Mouse (Mus musculus) neural tube, embryonic 12.5 days (tissue): ENCODE results near the gene Rwdd1. TPM values are rescaled to one million over a fixed set of nuclear protein-coding genes. Genes with fewer than 3 reads are reported as not detected.
"Not testable (repeated sequence)": the region's sequence is repeated elsewhere in the genome, so short reads cannot be mapped to it uniquely, and the experiment has no call there.

Source experiments
- ATAC-seq: fragments of 200-750 bp; cut with Nextera tagmentation; 2 replicates; pipeline ENCODE4 v1.8.0; 2017; ENCODE audit warnings: low read depth, mild to moderate bottlenecking, moderate TSS enrichment, moderate library complexity; ENCODE audit not compliant: low FRiP score
- H3K27ac ChIP-seq: fragments of 300-500 bp; sonication (generic); 2 replicates; pipeline ENCODE4 v1.5.1; 2016
- H3K27me3 ChIP-seq: fragments of 300-500 bp; sonication (generic); replicated peaks from 2 replicates; pipeline ENCODE4 v1.6.1; 2016; ENCODE audit warnings: mild to moderate bottlenecking
- H3K36me3 ChIP-seq: fragments of 300-500 bp; sonication (generic); 2 replicates; pipeline ENCODE4 v1.6.1; 2016; ENCODE audit warnings: mild to moderate bottlenecking
- H3K4me1 ChIP-seq: fragments of 300-500 bp; sonication (generic); 2 replicates; pipeline ENCODE4 v1.6.1; 2016
- H3K4me2 ChIP-seq: fragments of 300-500 bp; sonication (generic); replicated peaks from 2 replicates; pipeline ENCODE4 v1.6.1; 2016; ENCODE audit warnings: mild to moderate bottlenecking
- H3K4me3 ChIP-seq: fragments of 300-500 bp; sonication (generic); 2 replicates; pipeline ENCODE4 v1.5.1; 2016
- H3K9ac ChIP-seq: fragments of 300-500 bp; sonication (generic); 2 replicates; pipeline ENCODE4 v1.6.1; 2016; ENCODE audit warnings: mild to moderate bottlenecking
- H3K9me3 ChIP-seq: fragments of 300-500 bp; sonication (generic); 2 replicates; pipeline ENCODE4 v1.6.1; 2016; ENCODE audit warnings: mild to moderate bottlenecking
- WGBS: fragments of 180-500 bp; shearing (Covaris S2); methylation state at CpG from one replicate; pipeline ENCODE4 v1.1.7; 2016; 5-methylcytosine and 5-hydroxymethylcytosine counted together
- polyA plus RNA-seq: library from polyadenylated mRNA; unstranded; fragments of >200 nt; fragmentation: Nextera tagmentation; extraction: Ambion mirVana; gene quantifications from 2 replicates; pipeline ENCODE4 v1.2.1, GENCODE M21; 2016

The Rwdd1 gene
- polyA plus RNA-seq, 1 experiment from 2014 or later = 142 TPM

DNA sequence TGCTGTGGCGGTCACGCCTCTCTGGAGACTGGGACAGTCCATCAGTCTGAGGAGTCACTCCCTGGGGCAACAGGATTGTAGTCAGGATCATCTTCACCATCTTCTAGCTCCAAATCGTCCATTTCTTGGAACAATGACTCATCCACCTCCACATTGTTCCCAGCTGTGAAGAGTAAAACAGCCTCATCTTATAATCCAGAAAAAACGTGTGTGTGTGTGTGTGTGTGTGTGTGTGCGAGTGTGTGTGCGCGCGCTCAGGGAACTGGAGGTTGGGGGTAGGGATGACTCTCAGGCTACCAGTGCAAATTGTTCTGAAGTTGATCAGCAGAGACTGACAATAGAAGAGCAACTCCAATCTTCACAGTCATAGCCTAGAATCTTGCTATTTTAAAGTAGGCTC is 22.7 kb downstream of the Rwdd1 start:
- WGBS = 90% methylated on average over 6 of the region's 8 CpGs
- not testable (repeated sequence) for H3K9me3 ChIP-seq, H3K4me3 ChIP-seq, H3K4me1 ChIP-seq, H3K27ac ChIP-seq, H3K27me3 ChIP-seq, H3K4me2 ChIP-seq, H3K9ac ChIP-seq, ATAC-seq
- peaks cover 67% of the 10 kb centered on the region for H3K36me3 ChIP-seq

DNA sequence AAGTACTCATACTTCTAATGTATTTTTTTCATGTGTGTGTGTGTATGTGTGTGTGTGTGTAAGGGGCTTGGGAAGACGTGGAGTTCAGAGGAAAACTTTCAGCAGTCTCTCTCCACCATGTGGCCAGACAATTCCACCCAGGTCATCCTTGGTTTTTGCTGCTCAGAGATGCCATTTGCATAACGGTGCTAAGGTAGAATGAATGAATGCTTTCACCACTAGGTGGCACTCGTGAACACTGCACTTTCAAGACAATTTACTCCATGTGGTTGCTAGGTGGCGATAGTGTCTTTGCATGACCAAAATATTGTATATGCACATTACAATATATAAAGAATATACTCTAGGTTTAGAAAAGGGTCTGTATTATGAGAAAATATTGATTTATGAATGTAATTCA is 32.7 kb downstream of the Rwdd1 start:
- Histone ChIP-seq H3K4me2 (no peak overlapping the region), H3K36me3 (peaks cover 13% of the 10 kb centered on the region), H3K4me3 (no peak overlapping the region), H3K27me3 (no peaks in the 10 kb centered on the region), H3K9ac (no peak overlapping the region), H3K27ac (no peak overlapping the region), H3K4me1 (no peaks in the 10 kb centered on the region), H3K9me3 (no peaks in the 10 kb centered on the region)
- 28% methylated on average over 4 of the region's 4 CpGs for WGBS
- ATAC-seq = peak; percentile 53; the same call in 1 of the 2 replicates

DNA sequence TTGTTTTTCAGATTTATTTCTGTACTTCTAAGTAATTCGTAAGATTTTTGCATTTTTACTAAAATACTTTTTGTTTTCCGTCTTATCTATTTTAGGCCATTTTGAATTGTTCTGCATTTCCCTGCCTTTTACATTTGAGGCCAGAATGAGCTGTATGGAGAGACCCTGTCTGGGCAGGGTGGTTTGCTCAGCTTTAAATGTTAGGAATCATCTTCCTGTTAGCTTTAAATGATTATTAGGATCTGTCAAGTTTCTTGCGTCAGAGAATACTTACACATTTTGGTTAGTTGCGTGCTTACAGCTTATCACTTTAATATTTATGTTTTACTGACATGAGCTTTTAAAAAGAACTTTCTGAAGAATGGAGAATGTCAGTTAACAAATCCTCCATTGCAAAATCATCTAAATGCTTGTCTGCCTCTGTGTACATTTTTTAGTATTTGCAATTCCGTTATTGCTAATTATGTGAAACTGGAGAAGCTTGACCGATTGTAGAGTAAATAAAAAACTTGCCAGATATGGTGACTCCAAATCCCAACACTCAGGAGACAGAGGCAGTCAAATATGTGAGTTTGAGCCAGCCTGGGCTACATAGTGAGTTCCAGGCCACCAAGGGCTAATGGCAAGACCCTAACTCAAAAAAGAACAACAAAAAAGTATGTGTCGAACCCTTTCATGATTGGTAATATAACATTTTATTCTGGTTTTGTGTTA is 44.5 kb downstream of the Rwdd1 start:
- WGBS = 93% methylated on average over 7 of the region's 7 CpGs

DNA sequence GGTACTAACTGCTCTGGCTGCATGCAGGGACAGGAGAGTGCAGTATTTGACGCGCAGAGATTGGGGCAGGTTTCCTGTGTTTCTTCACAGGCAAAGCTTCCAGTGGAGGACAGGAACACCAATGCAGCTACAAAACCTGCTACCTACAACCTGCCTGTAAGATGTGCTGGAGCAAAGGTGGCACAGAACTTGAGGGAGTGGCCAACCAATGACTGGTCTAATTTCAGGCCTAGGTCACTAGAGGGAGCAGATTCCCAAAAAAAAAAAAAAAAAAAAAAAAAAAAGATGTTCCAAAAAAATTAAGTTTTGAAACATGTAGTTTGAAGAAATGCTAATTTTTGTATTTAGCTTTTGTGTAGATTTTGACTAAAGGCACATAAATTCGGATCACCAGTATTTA is 66.9 kb downstream of the Rwdd1 start:
- H3K9ac ChIP-seq = no peak overlapping the region
- 77% methylated on average over 3 of the region's 3 CpGs for WGBS

More for the DNA sequence above, 44.5 kb downstream of the Rwdd1 start:
- Histone ChIP-seq H3K9ac (no peak overlapping the region), H3K9me3 (no peaks in the 10 kb centered on the region), H3K4me3 (no peak overlapping the region), H3K27ac (no peak overlapping the region), H3K36me3 (no peaks in the 10 kb centered on the region), H3K4me1 (no peaks in the 10 kb centered on the region), H3K27me3 (no peaks in the 10 kb centered on the region), H3K4me2 (no peak overlapping the region)
- ATAC-seq = no peak

DNA sequence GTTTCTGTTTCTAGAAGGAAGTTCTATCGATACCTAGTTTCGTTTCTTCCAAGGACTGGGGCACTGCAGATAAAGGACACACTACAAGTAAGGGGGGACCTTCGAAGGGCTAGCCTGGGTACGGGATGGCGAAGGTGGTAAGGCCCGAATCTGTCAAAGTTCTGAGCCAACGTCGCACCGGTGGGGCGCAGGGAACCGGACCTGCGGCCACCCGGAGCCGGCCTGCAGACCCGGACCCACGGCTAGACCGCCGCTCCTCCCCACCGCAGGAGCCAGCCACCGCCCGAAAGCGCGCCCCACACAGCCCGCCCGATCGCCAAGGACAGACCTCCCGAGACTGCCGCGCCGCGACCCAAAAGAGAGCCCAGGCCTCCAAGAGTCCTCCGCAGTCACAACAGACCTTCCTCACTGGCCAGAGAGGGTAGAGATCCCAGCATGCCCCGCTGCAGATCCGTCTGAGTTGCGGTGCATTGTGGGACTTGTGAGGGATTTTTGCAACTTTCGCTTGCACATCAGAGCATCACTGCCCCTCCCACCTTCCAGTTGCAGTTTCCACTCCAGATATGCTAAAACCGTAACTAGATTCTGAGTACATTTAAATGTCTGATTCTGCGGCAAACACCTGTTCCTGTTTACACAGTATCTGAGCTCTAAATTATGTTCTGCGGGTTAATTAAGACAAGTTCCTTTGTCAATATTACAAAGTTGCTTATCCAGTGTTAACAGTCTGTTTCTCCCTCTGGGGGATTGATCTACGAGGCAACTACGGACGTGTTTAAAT is 68.4 kb downstream of the Rwdd1 start, which contains the start of gene Zup1:
Gene Zup1 (minus strand): TSS at position 467 of the 781 bp plus-strand sequence.
- 3% methylated on average over 42 of the region's 42 CpGs for WGBS

More for the DNA sequence above, 66.9 kb downstream of the Rwdd1 start:
- H3K4me2 ChIP-seq = no peak overlapping the region
- H3K4me3 ChIP-seq = no peak overlapping the region
- peaks cover 7% of the 10 kb centered on the region; the same call in 1 of the 2 replicates for H3K4me1 ChIP-seq
- no peak overlapping the region for H3K27ac ChIP-seq
- no peaks in the 10 kb centered on the region for H3K27me3 ChIP-seq
- no peaks in the 10 kb centered on the region for H3K9me3 ChIP-seq
- H3K36me3 ChIP-seq = peaks cover 7% of the 10 kb centered on the region; the same call in 1 of the 2 replicates
- no peak for ATAC-seq

More for the DNA sequence above, 68.4 kb downstream of the Rwdd1 start, which contains the start of gene Zup1:
- Histone ChIP-seq H3K9me3 (no peaks in the 10 kb centered on the region), H3K27me3 (no peaks in the 10 kb centered on the region), H3K36me3 (peaks cover 7% of the 10 kb centered on the region; the same call in 1 of the 2 replicates), H3K27ac (0 out of 2 replicates have a peak within 1 kb of the TSS, but pooled peaks have one; percentile 15), H3K9ac (peak within 1 kb of the TSS; percentile 90), H3K4me2 (peak within 1 kb of the TSS; percentile 71), H3K4me3 (peak within 1 kb of the TSS; percentile 81), H3K4me1 (peaks cover 7% of the 10 kb centered on the region; the same call in 1 of the 2 replicates)
- peak; percentile 97 for ATAC-seq

Other genes starting within 250 kb of the Rwdd1 start
- gene Sult3a2, start 232.9 kb downstream of the Rwdd1 start, polyA plus RNA-seq = not detected in 2 replicates
- gene Sult3a1, start 161.9 kb downstream of the Rwdd1 start, polyA plus RNA-seq = not detected in 2 replicates
- 0.08 TPM in 1 of 2 replicates, not detected in the other for gene Rsph4a, start 114.5 kb downstream of the Rwdd1 start, polyA plus RNA-seq
- 24.9 and 26.9 TPM in 2 replicates for gene Zup1, start 68.4 kb downstream of the Rwdd1 start, polyA plus RNA-seq
- gene Trappc3l, start 18.0 kb upstream of the Rwdd1 start, polyA plus RNA-seq = not detected in 2 replicates
- not detected in 2 replicates for gene Calhm4, start 24.7 kb upstream of the Rwdd1 start, polyA plus RNA-seq
- 0.14 and 0.16 TPM in 2 replicates for gene Calhm5, start 76.9 kb upstream of the Rwdd1 start, polyA plus RNA-seq
- 0.29 and 0.31 TPM in 2 replicates for gene Calhm6, start 108.4 kb upstream of the Rwdd1 start, polyA plus RNA-seq
- gene Dse, start 188.1 kb upstream of the Rwdd1 start, polyA plus RNA-seq = 15.7 and 16.4 TPM in 2 replicates